8 mouse cellular contexts compared by ENCODE assay signal in genomic region chr7:126272770-126273311, GRCm38 (mm10). TPM values are rescaled to one million over a fixed set of nuclear protein-coding genes. Genes with fewer than 3 reads are reported as not detected.
DNase-seq lines count a peak whose midpoint lies in the region; ATAC-seq and TF ChIP-seq lines count a peak whose summit lies in the region.

No protein-coding gene starts in this region.

- 4% methylated on average over 38 of the region's 38 CpGs for WGBS in hindbrain, postnatal 0 days
- 0% methylated on average over 38 of the region's 38 CpGs for WGBS in midbrain, embryonic 11.5 days

- H3K9ac ChIP-seq in hindbrain, postnatal 0 days (replicated peaks; ENCODE audit: low read length), result peak overlapping the region; percentile 93
- H3K9ac ChIP-seq in midbrain, embryonic 11.5 days (ENCODE audit: low read length), result peak overlapping the region; percentile 96

- peak overlapping the region; percentile 86 for H3K4me3 ChIP-seq in hindbrain, postnatal 0 days (ENCODE audit: low read length)
- peak overlapping the region; percentile 79 for H3K4me3 ChIP-seq in midbrain, embryonic 11.5 days (ENCODE audit: low read depth, low read length)

- no peaks in the 10 kb centered on the region for H3K9me3 ChIP-seq in hindbrain, postnatal 0 days (ENCODE audit: low read length)
- no peaks in the 10 kb centered on the region for H3K9me3 ChIP-seq in midbrain, embryonic 11.5 days (ENCODE audit: control insufficient read depth, low read length)

- H3K36me3 ChIP-seq in hindbrain, postnatal 0 days (ENCODE audit: insufficient read depth, low read length), result no peaks in the 10 kb centered on the region; the same call in 1 of the 2 replicates
- peaks cover 4% of the 10 kb centered on the region for H3K36me3 ChIP-seq in midbrain, embryonic 11.5 days (ENCODE audit: control insufficient read depth, insufficient read depth, low read length)

- ATAC-seq in hindbrain, postnatal 0 days, result peak; percentile 21
- peak; percentile 47 for ATAC-seq in midbrain, embryonic 11.5 days (ENCODE audit: low FRiP score)

- DNase-seq in cerebellum, adult 11 months, result peak; percentile 58
- no peak for DNase-seq in cerebellum, adult 9-10 months
- peak; percentile 52 for DNase-seq in 3134 (ENCODE audit: extremely low read depth, insufficient read length, low spot score)
- DNase-seq in embryo, embryonic 10.5 days (ENCODE audit: low spot score), result peak; percentile 65
- peak; percentile 68 for DNase-seq in hindbrain, postnatal 0 days (ENCODE audit: low spot score)
- peak; percentile 94 for DNase-seq in midbrain, embryonic 11.5 days (ENCODE audit: low spot score, missing footprints)
- DNase-seq in urinary bladder, postnatal 4 days (ENCODE audit: low spot score in 2 of 2), result no peak
- no peak for DNase-seq in right cerebral cortex, postnatal 25 days

- H3K4me1 ChIP-seq in hindbrain, postnatal 0 days (ENCODE audit: insufficient read depth, low read length), result peaks cover 32% of the 10 kb centered on the region
- peaks cover 40% of the 10 kb centered on the region for H3K4me1 ChIP-seq in midbrain, embryonic 11.5 days (ENCODE audit: control insufficient read depth, insufficient read depth, low read length)

- H3K27me3 ChIP-seq in hindbrain, postnatal 0 days (ENCODE audit: insufficient read depth, low read length), result no peaks in the 10 kb centered on the region
- H3K27me3 ChIP-seq in midbrain, embryonic 11.5 days (ENCODE audit: control insufficient read depth, insufficient read depth, low read length), result no peaks in the 10 kb centered on the region

- peak overlapping the region; percentile 96 for H3K27ac ChIP-seq in hindbrain, postnatal 0 days
- peak overlapping the region; percentile 94 for H3K27ac ChIP-seq in midbrain, embryonic 11.5 days (ENCODE audit: low read depth, low read length)

- no peak for TF ChIP-seq CTCF in hindbrain, postnatal 0 days (IDR thresholded peaks at IDR 0.05; ENCODE audit: low read depth)

- peak overlapping the region; percentile 83 for H3K4me2 ChIP-seq in hindbrain, postnatal 0 days (ENCODE audit: low read depth, low read length)
- H3K4me2 ChIP-seq in midbrain, embryonic 11.5 days, result peak overlapping the region; percentile 86

RNA-seq across cellular contexts. Expression of gene Sbk1, which starts 0.4 kb away (rescaled TPM):
- 530 and 565 TPM in 2 replicates for total RNA-seq in hindbrain, postnatal 0 days (2014; rRNA removed)
- 138 and 161 TPM in 2 replicates for polyA plus RNA-seq in hindbrain, postnatal 0 days (2015; fragmentation: Nextera tagmentation; extraction: Ambion mirVana)
- polyA plus RNA-seq in midbrain, embryonic 11.5 days (2014; fragmentation: Nextera tagmentation; extraction: Ambion mirVana), result 133 and 162 TPM in 2 replicates

Comparison
In these comparisons a context has a peak if more than half of its experiments do, and no peak if none do; other contexts are left out.
1. DNase-seq: peak in cerebellum, adult 11 months (single experiment), 3134 (single experiment), embryo, embryonic 10.5 days (single experiment), hindbrain, postnatal 0 days (single experiment) and midbrain, embryonic 11.5 days (single experiment); none in cerebellum, adult 9-10 months (single experiment), urinary bladder, postnatal 4 days (0 of 2) and right cerebral cortex, postnatal 25 days (single experiment).